Mouse (Mus musculus): ENCODE measurements around the gene Plagl1.

Plagl1 gene

GRCm38 (mm10) chr10:13090596-13091424 is 30.5 kb downstream of the Plagl1 start:
- peak; percentile 85 for DNase-seq

- no peak for DNase-seq
Measured at GRCm38 (mm10) chr10:13092996-13093395, 32.7 kb downstream of the Plagl1 start.

GRCm38 (mm10) chr10:13098895-13099294 is 38.6 kb downstream of the Plagl1 start:
- no peak for DNase-seq

GRCm38 (mm10) chr10:13100061-13100648 is 39.9 kb downstream of the Plagl1 start:
- DNase-seq, result no peak

GRCm38 (mm10) chr10:13102360-13102759 is 42.1 kb downstream of the Plagl1 start:
- DNase-seq, result no peak

- no peak for DNase-seq
Measured at GRCm38 (mm10) chr10:13103838-13104237, 43.5 kb downstream of the Plagl1 start.

GRCm38 (mm10) chr10:13106909-13107624 is 46.8 kb downstream of the Plagl1 start:
- no peak for DNase-seq

GRCm38 (mm10) chr10:13108021-13108548 is 47.8 kb downstream of the Plagl1 start:
- DNase-seq, result no peak

- no peak for DNase-seq
Measured at GRCm38 (mm10) chr10:13108847-13109246, 48.5 kb downstream of the Plagl1 start.

- DNase-seq, result no peak
Measured at GRCm38 (mm10) chr10:13109781-13110180, 49.5 kb downstream of the Plagl1 start.

- no peak for DNase-seq
Measured at GRCm38 (mm10) chr10:13112849-13113248, 52.5 kb downstream of the Plagl1 start.

- no peak for DNase-seq
Measured at GRCm38 (mm10) chr10:13113641-13114040, 53.3 kb downstream of the Plagl1 start.

- no peak for DNase-seq
Measured at GRCm38 (mm10) chr10:13115030-13115429, 54.7 kb downstream of the Plagl1 start.

- no peak for DNase-seq
Measured at GRCm38 (mm10) chr10:13116706-13117665, 56.7 kb downstream of the Plagl1 start.

GRCm38 (mm10) chr10:13118024-13118769 is 57.9 kb downstream of the Plagl1 start:
- no peak for DNase-seq

- DNase-seq, result no peak
Measured at GRCm38 (mm10) chr10:13118770-13119102, 58.4 kb downstream of the Plagl1 start.

- no peak for DNase-seq
Measured at GRCm38 (mm10) chr10:13119300-13119699, 59.0 kb downstream of the Plagl1 start.

- no peak for DNase-seq
Measured at GRCm38 (mm10) chr10:13125811-13126210, 65.5 kb downstream of the Plagl1 start.

GRCm38 (mm10) chr10:13127335-13127734 is 67.0 kb downstream of the Plagl1 start:
- peak; percentile 56 for DNase-seq

- DNase-seq, result no peak
Measured at GRCm38 (mm10) chr10:13127946-13128345, 67.6 kb downstream of the Plagl1 start.

GRCm38 (mm10) chr10:13133850-13134249 is 73.5 kb downstream of the Plagl1 start:
- DNase-seq, result no peak

GRCm38 (mm10) chr10:13135276-13135675 is 75.0 kb downstream of the Plagl1 start:
- no peak for DNase-seq

Data from kidney, postnatal 10 days (tissue).